Mouse (Mus musculus) CH12.LX (cell line): ENCODE measurements around the gene Orc6.

ENCODE experiments used
- CTCF ChIP-seq, 2 experiments: IDR thresholded peaks in 1 of 2; conservative IDR thresholded peaks in 1 of 2; 2 replicates each; pipeline ENCODE4 v1.5.1; 2011 to 2012; ENCODE audit warnings: low read depth in 2 of 2, low read length in 2 of 2, improper control_type of control experiment in 1 of 2, inconsistent platforms in 1 of 2, mild to moderate bottlenecking in 1 of 2, moderate library complexity in 1 of 2
- MYC ChIP-seq: IDR thresholded peaks from 2 replicates; pipeline ENCODE4 v1.6.1; 2011; ENCODE audit warnings: low read depth, mild to moderate bottlenecking, improper control_type of control experiment, low read length

GRCm38 (mm10) chr8:85321981-85322380 is 22.5 kb downstream of the Orc6 start:
- TF ChIP-seq CTCF (conservative IDR thresholded peaks at IDR 0.05 in 1 of 2, IDR thresholded peaks at IDR 0.05 in 1 of 2; ENCODE audit: low read depth in 2 of 2, low read length in 2 of 2) (no peak), MYC (no peak)
